Mouse (Mus musculus): ENCODE measurements at regions not wholly inside any gene's neighbourhood (a gene's known extent, or its start where the extent isn't known, plus 50 kb on each side); places are given as distances from the start of the nearest gene placed in this dataset.

DNA sequence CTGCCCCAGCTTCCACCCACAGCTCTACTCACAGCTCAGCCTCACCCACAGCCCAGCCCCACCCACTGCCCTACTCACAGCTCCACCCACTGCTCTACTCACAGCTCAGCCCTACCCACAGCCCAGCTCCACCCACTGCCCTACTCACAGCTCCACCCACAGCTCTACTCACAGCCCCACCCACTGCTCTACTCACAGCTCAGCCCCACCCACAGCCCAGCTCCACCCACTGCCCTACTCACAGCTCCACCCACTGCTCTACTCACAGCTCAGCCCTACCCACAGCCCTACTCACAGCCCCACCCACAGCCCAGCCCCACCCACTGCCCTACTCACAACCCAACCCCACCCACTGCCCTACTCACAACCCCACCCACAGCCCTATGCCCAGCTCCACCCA lies 56.5 kb upstream of the Phox2b start:
- peak; percentile 93 for ATAC-seq (replicated peaks; ENCODE audit: poor library complexity)

DNA sequence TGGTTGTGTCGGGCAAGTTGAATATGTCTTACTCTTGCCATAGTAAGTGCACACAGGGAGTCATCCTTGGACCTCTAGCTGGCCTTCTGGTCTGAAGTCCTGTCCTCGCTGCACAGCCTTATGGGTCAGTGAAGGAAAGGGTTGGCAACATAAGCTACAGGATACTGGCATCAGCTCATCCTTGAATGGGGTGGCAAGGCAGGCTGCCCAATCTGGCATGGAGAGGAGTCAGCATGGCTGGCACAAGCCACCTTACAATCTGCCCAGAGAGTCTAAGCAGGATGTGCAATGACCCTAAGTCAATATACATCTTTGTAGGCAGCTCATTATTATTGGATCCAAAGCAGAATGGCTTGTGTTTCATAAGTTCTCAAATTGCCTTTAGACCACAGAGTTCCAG lies 57.8 kb upstream of the Phox2b start:
- no peak for ATAC-seq (replicated peaks; ENCODE audit: poor library complexity)

DNA sequence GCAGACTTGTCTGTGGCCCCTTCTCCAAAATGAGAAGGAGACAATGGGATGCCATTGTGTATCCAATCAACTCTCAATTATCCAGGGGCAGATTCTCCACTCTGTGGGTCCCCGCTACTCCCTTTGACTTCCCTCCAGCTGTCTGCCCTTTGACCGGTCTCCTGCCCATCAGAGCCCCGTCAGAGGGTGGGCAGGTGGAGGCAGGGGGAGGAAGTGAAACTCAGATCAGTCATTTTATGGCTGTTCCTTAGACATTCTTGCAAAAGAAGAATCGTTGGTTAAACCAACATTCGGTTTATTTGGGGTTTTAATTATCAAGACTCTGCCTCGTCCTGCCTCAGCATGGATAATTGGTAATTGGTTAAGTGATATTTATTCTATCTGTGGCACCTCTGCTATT lies 77.7 kb upstream of the Phox2b start:
- peak; percentile 86 for ATAC-seq (replicated peaks; ENCODE audit: poor library complexity)

- ATAC-seq (replicated peaks; ENCODE audit: poor library complexity), result no peak
Observed at GRCm38 (mm10) chr5:67179221-67179620, 80.1 kb upstream of the Phox2b start.

DNA sequence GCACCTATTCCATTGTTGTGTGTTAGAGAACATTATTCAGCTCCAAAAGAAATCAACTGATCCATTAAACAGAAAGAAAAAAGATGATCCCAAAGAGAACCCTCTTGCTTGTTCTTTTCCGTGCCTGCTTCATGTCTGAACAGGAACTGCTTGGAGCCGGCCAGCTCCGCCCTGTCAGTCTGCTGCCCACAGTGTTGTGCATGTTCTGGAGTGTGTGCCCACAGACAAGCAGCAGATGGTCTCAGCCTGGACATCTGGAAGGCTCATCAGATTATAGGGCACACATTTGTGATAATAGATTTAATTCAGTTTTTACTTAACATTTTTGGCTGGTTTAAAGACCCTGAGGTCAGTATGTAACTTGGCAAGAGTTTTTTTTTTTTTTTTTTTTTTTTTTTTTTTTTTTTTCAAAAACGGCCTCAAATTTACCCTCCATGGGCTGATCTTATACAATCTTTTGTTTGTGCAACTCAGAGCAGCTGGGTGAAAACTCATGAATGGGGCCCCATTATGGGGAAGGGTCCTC lies 70.9 kb upstream of the Tmem33 start:
- ATAC-seq (replicated peaks; ENCODE audit: poor library complexity), result no peak

GRCm38 (mm10) chr5:67194065-67194464 lies 66.3 kb upstream of the Tmem33 start:
- ATAC-seq (replicated peaks; ENCODE audit: poor library complexity), result no peak

GRCm38 (mm10) chr5:67205083-67205738 lies 55.2 kb upstream of the Tmem33 start:
- no peak for ATAC-seq (replicated peaks; ENCODE audit: poor library complexity)
